Mouse (Mus musculus): Measurements from ENCODE around the gene Echdc3.

- no peak for TF ChIP-seq POLR2A (IDR thresholded peaks at IDR 0.05; ENCODE audit: low read depth, low read length)
- no peak for TF ChIP-seq CTCF (IDR thresholded peaks at IDR 0.05; ENCODE audit: extremely low read depth, insufficient read depth, insufficient read length, insufficient replicate concordance)
Observed at GRCm38 (mm10) chr2:6194497-6194896, 18.3 kb downstream of the Echdc3 start.

Data from spleen, adult 2 months (tissue).